Mouse (Mus musculus): ENCODE data around the gene Sh3bgrl3. TPM values are rescaled to one million over a fixed set of nuclear protein-coding genes. Genes with fewer than 3 reads are reported as not detected.

Gene Sh3bgrl3
- polyA plus RNA-seq, 1 experiment from 2014 or later: 166 TPM

GRCm38 (mm10) chr4:134129482-134129881, 893 bp upstream of the Sh3bgrl3 start:
- peak overlapping the region; percentile 94 for H3K4me2 ChIP-seq
- peaks cover 3% of the 10 kb centered on the region; the same call in 1 of the 2 replicates for H3K27me3 ChIP-seq
- peak overlapping the region; percentile 72 for H3K27ac ChIP-seq (replicated peaks)
- peak overlapping the region; percentile 73 for H3K4me3 ChIP-seq (replicated peaks)
- peak overlapping the region; percentile 76 for H3K9ac ChIP-seq
- no peaks in the 10 kb centered on the region for H3K9me3 ChIP-seq (replicated peaks)
- 17% methylated on average over 6 of the region's 6 CpGs for WGBS (ENCODE audit: insufficient replicate concordance)
- H3K36me3 ChIP-seq (replicated peaks): peaks cover 14% of the 10 kb centered on the region
- H3K4me1 ChIP-seq (replicated peaks): peaks cover 64% of the 10 kb centered on the region
- no peak for ATAC-seq (ENCODE audit: insufficient read depth)

GRCm38 (mm10) chr4:134128983-134129362, 384 bp upstream of the Sh3bgrl3 start:
- H3K4me3 ChIP-seq (replicated peaks): peak overlapping the region; percentile 73
- H3K4me1 ChIP-seq (replicated peaks): peaks cover 69% of the 10 kb centered on the region
- no peaks in the 10 kb centered on the region for H3K9me3 ChIP-seq (replicated peaks)
- peaks cover 14% of the 10 kb centered on the region for H3K36me3 ChIP-seq (replicated peaks)
- peak overlapping the region; percentile 72 for H3K27ac ChIP-seq (replicated peaks)
- peak; percentile 57 for ATAC-seq (ENCODE audit: insufficient read depth)
- peak overlapping the region; percentile 76 for H3K9ac ChIP-seq
- H3K4me2 ChIP-seq: peak overlapping the region; percentile 94
- H3K27me3 ChIP-seq: peaks cover 3% of the 10 kb centered on the region; the same call in 1 of the 2 replicates
- under 1% methylated on average over 14 of the region's 14 CpGs for WGBS (ENCODE audit: insufficient replicate concordance)

DNA sequence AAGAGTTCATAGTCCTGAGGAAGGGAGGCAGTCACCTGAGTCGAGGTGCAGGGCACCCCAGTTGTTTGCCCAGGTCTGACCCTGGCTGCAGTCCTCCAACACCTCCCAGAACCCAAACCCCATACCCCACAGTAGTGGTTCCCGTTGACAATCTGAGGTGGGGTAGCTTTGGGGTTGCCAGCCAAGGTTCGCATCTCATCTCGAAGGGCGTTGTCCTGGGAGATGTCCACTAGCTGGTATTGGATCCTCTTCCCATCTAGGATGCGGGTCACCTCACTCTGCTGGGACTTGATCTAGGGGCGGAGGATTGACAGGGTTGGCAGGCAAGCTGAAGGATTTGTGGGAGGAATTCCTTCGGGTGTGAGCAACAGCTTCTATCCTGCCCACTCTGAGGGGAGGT, 796 bp downstream of the Sh3bgrl3 start:
- 47% methylated on average over 8 of the region's 8 CpGs for WGBS (ENCODE audit: insufficient replicate concordance)
- peak overlapping the region; percentile 76 for H3K9ac ChIP-seq
- peaks cover 68% of the 10 kb centered on the region for H3K4me1 ChIP-seq (replicated peaks)
- no peak for ATAC-seq (ENCODE audit: insufficient read depth)
- H3K27ac ChIP-seq (replicated peaks): 0 out of 2 replicates have a peak overlapping the region, but pooled peaks have one; percentile 53
- peaks cover 14% of the 10 kb centered on the region for H3K36me3 ChIP-seq (replicated peaks)
- H3K9me3 ChIP-seq (replicated peaks): no peaks in the 10 kb centered on the region
- peaks cover 3% of the 10 kb centered on the region; the same call in 1 of the 2 replicates for H3K27me3 ChIP-seq
- peak overlapping the region; percentile 73 for H3K4me3 ChIP-seq (replicated peaks)
- H3K4me2 ChIP-seq: peak overlapping the region; percentile 94

GRCm38 (mm10) chr4:134127121-134127455, 1.5 kb downstream of the Sh3bgrl3 start:
- ATAC-seq (ENCODE audit: insufficient read depth): no peak
- Histone ChIP-seq H3K4me1 (replicated peaks) (peaks cover 68% of the 10 kb centered on the region), H3K4me2 (peak overlapping the region; percentile 94), H3K36me3 (replicated peaks) (peaks cover 14% of the 10 kb centered on the region), H3K4me3 (replicated peaks) (peak overlapping the region; percentile 73), H3K9me3 (replicated peaks) (no peaks in the 10 kb centered on the region), H3K27me3 (peaks cover 3% of the 10 kb centered on the region; the same call in 1 of the 2 replicates), H3K27ac (replicated peaks) (no peak overlapping the region), H3K9ac (no peak overlapping the region)
- 65% methylated on average over 7 of the region's 7 CpGs for WGBS (ENCODE audit: insufficient replicate concordance)

- peak overlapping the region; percentile 94; the same call in 1 of the 2 replicates for H3K4me2 ChIP-seq
- 82% methylated on average over 21 of the region's 21 CpGs for WGBS (ENCODE audit: insufficient replicate concordance)
These were observed 2.1 kb downstream of the Sh3bgrl3 start for GRCm38 (mm10) chr4:134126300-134127120.

GRCm38 (mm10) chr4:134125383-134126060, 3.1 kb downstream of the Sh3bgrl3 start:
- no peak overlapping the region for H3K27ac ChIP-seq (replicated peaks)
- no peaks in the 10 kb centered on the region for H3K9me3 ChIP-seq (replicated peaks)
- H3K4me1 ChIP-seq (replicated peaks): peaks cover 55% of the 10 kb centered on the region
- peaks cover 7% of the 10 kb centered on the region for H3K36me3 ChIP-seq (replicated peaks)
- H3K4me3 ChIP-seq (replicated peaks): no peak overlapping the region
- no peak for ATAC-seq (ENCODE audit: insufficient read depth)
- peaks cover 3% of the 10 kb centered on the region; the same call in 1 of the 2 replicates for H3K27me3 ChIP-seq
- H3K4me2 ChIP-seq: no peak overlapping the region
- WGBS (ENCODE audit: insufficient replicate concordance): 76% methylated on average over 15 of the region's 15 CpGs
- H3K9ac ChIP-seq: no peak overlapping the region

More at GRCm38 (mm10) chr4:134126300-134127120, 2.1 kb downstream of the Sh3bgrl3 start:
- peaks cover 14% of the 10 kb centered on the region for H3K36me3 ChIP-seq (replicated peaks)
- H3K4me3 ChIP-seq (replicated peaks): no peak overlapping the region
- H3K4me1 ChIP-seq (replicated peaks): peaks cover 65% of the 10 kb centered on the region
- no peaks in the 10 kb centered on the region for H3K9me3 ChIP-seq (replicated peaks)
- no peak overlapping the region for H3K27ac ChIP-seq (replicated peaks)
- H3K9ac ChIP-seq: no peak overlapping the region
- no peak for ATAC-seq (ENCODE audit: insufficient read depth)
- peaks cover 3% of the 10 kb centered on the region; the same call in 1 of the 2 replicates for H3K27me3 ChIP-seq

DNA sequence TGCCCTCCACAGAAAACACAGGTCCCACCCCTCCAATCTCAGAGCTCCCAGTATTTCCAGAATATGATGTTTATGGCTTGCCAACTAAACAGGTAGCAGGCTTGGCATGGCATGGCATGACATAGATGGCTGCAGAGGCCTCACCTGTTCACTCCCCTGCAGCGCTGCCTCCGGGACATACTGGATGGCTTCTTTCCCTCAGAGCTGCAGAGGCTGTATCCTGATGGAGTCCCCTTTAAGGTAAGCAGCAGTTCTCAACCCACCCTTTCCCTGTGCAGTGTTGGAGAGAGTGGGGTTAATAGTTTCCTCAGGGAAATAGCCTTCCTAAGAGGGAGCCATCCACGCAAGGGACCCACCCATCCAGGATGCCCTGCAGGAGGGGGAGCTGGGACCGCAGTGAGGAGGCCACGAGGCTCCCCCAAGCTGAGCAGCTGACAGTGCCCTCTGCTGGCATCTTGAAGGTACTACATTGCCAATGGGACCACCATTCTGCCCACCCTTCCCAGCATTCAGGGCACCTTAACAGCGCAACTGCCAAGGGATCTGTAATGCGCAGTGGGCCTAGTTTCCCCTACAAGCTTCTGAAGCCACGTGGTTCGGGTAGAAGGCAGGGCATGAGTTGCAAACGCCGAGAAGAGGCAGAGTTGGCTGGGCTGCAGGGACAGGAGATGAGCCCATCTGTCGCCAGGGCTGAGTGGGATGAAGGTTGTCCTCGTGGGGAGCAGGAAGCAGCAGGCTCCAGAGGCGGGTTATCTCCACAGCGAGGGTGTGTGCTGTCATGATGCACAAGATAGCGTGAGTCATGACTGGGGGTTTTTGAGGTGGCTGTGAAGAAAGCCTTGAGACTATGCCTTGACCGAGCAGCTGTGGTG, 4.7 kb downstream of the Sh3bgrl3 start:
- Histone ChIP-seq H3K4me2 (peak overlapping the region; percentile 38; the same call in 1 of the 2 replicates), H3K27me3 (peaks cover 3% of the 10 kb centered on the region; the same call in 1 of the 2 replicates), H3K9me3 (replicated peaks) (no peaks in the 10 kb centered on the region), H3K27ac (replicated peaks) (no peak overlapping the region), H3K4me3 (replicated peaks) (no peak overlapping the region), H3K9ac (no peak overlapping the region), H3K4me1 (replicated peaks) (peaks cover 55% of the 10 kb centered on the region), H3K36me3 (replicated peaks) (no peaks in the 10 kb centered on the region)
- no peak for ATAC-seq (ENCODE audit: insufficient read depth)
- WGBS (ENCODE audit: insufficient replicate concordance): 13% methylated on average over 17 of the region's 17 CpGs

- H3K36me3 ChIP-seq (replicated peaks): no peaks in the 10 kb centered on the region
- H3K4me2 ChIP-seq: no peak overlapping the region
- no peak overlapping the region for H3K4me3 ChIP-seq (replicated peaks)
- peaks cover 3% of the 10 kb centered on the region; the same call in 1 of the 2 replicates for H3K27me3 ChIP-seq
- H3K9me3 ChIP-seq (replicated peaks): no peaks in the 10 kb centered on the region
- ATAC-seq (ENCODE audit: insufficient read depth): no peak
- 85% methylated on average over 6 of the region's 6 CpGs for WGBS (ENCODE audit: insufficient replicate concordance)
- no peak overlapping the region for H3K9ac ChIP-seq
- no peak overlapping the region for H3K27ac ChIP-seq (replicated peaks)
- H3K4me1 ChIP-seq (replicated peaks): peaks cover 54% of the 10 kb centered on the region
These were observed 5.4 kb downstream of the Sh3bgrl3 start for GRCm38 (mm10) chr4:134123147-134123546.

GRCm38 (mm10) chr4:134122281-134122680, 6.3 kb downstream of the Sh3bgrl3 start:
- H3K9ac ChIP-seq: no peak overlapping the region
- no peaks in the 10 kb centered on the region for H3K36me3 ChIP-seq (replicated peaks)
- peaks cover 54% of the 10 kb centered on the region for H3K4me1 ChIP-seq (replicated peaks)
- peaks cover 3% of the 10 kb centered on the region; the same call in 1 of the 2 replicates for H3K27me3 ChIP-seq
- H3K4me2 ChIP-seq: no peak overlapping the region
- no peak for ATAC-seq (ENCODE audit: insufficient read depth)
- H3K4me3 ChIP-seq (replicated peaks): no peak overlapping the region
- WGBS (ENCODE audit: insufficient replicate concordance): 47% methylated on average over 3 of the region's 3 CpGs
- no peak overlapping the region for H3K27ac ChIP-seq (replicated peaks)
- no peaks in the 10 kb centered on the region for H3K9me3 ChIP-seq (replicated peaks)

DNA sequence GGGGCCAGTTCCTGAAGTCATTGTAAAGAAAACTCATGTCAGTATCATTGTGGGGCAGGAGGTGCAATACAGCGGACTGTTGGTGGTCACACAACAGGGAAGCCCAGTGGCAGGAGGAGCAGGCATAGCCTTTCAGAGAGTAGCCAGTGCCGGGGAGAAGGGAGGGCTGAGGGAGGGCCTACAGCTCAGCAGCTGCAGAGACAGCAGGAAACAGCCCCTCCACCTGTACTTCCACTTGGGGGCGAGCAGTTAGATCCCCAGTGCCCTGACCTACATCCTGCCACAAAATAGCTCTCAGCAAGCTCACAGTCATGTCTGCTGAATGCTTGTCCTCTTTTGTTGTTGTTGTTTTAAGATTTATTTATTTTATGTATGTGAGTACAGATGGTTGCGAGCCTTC, 7.0 kb downstream of the Sh3bgrl3 start:
- peaks cover 3% of the 10 kb centered on the region; the same call in 1 of the 2 replicates for H3K27me3 ChIP-seq
- peaks cover 53% of the 10 kb centered on the region for H3K4me1 ChIP-seq (replicated peaks)
- peak overlapping the region; percentile 48; the same call in 1 of the 2 replicates for H3K27ac ChIP-seq (replicated peaks)
- H3K9me3 ChIP-seq (replicated peaks): no peaks in the 10 kb centered on the region
- no peak overlapping the region for H3K9ac ChIP-seq
- H3K4me3 ChIP-seq (replicated peaks): no peak overlapping the region
- 42% methylated on average over 4 of the region's 4 CpGs for WGBS (ENCODE audit: insufficient replicate concordance)
- no peaks in the 10 kb centered on the region for H3K36me3 ChIP-seq (replicated peaks)
- no peak overlapping the region for H3K4me2 ChIP-seq
- no peak for ATAC-seq (ENCODE audit: insufficient read depth)

Measured in liver, embryonic 15.5 days (tissue).